In the genomic region with DNA sequence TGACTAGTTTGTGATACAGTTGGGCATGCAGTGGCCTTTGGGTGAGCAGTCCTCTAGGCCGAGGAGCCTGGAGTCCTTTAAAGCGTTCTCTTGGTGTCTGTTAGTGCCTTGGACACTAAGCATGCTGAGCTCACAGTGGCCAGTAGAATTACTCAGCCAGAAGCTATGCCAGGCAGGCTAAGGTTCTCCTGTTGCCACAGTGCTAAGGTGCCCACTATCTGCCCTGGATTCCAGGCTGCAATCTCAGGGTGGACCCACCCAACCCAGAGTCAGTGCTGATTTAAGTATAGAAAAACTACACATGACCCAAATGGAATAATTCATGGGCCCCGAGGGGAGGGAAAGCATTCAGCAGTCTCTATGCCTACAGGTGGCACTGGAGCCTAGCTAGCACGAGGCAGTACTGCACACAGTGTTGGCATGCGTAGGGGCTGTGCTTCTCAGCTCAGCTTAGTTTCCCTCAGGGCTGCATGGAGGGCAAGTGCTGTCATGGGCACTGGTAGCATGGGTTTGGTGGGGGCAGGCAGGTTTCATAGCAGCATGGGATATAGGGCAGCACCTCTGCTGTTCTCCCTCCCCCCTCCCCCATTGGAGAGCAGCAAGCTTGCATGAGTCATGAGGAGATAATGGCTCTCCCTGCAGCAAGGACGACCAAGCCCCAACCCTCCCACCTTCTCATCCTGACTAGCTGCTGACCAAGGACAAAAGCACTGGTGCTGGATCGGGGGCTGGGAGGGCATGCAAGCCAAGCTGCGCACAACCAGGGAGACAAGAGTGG, we compare ENCODE assay signal across 8 mouse cellular contexts. TPM values are rescaled to one million over a fixed set of nuclear protein-coding genes. Genes with fewer than 3 reads are reported as not detected.
DNase-seq lines count a peak whose midpoint lies in the region; ATAC-seq and TF ChIP-seq lines count a peak whose summit lies in the region.

No protein-coding gene starts in this region.

- intact Hi-C loops in left cerebral cortex, postnatal 25 days (cut with DNase I), result no loop called here

- peaks cover 15% of the 10 kb centered on the region for H3K4me1 ChIP-seq in forebrain, embryonic 13.5 days
- no peaks in the 10 kb centered on the region for H3K4me1 ChIP-seq in intestine, embryonic 15.5 days (replicated peaks)
- H3K4me1 ChIP-seq in cerebellum, adult 2 months (ENCODE audit: control insufficient read depth, insufficient read depth, low read length), result no peaks in the 10 kb centered on the region; the same call in 1 of the 2 replicates

- no peak for TF ChIP-seq CTCF in cerebellum, adult 2 months (IDR thresholded peaks at IDR 0.05; ENCODE audit: borderline replicate concordance, insufficient read depth, low read depth, low read length)

- peaks cover 60% of the 10 kb centered on the region for H3K36me3 ChIP-seq in forebrain, embryonic 13.5 days (ENCODE audit: poor library complexity, severe bottlenecking)
- H3K36me3 ChIP-seq in intestine, embryonic 15.5 days, result no peaks in the 10 kb centered on the region

- TF ChIP-seq POLR2A in cerebellum, adult 2 months (IDR thresholded peaks at IDR 0.05; ENCODE audit: borderline replicate concordance, insufficient read depth, low read length), result no peak

- H3K9ac ChIP-seq in forebrain, embryonic 13.5 days, result no peak overlapping the region
- no peak overlapping the region for H3K9ac ChIP-seq in intestine, embryonic 15.5 days

- 65% methylated on average over 8 of the region's 8 CpGs for WGBS in forebrain, embryonic 13.5 days
- 65% methylated on average over 8 of the region's 8 CpGs for WGBS in intestine, embryonic 15.5 days
- WGBS in cerebellum, adult 2 months, result 61% methylated on average over 8 of the region's 8 CpGs

- no peak overlapping the region for H3K27ac ChIP-seq in forebrain, embryonic 13.5 days
- no peak overlapping the region for H3K27ac ChIP-seq in intestine, embryonic 15.5 days
- no peak overlapping the region for H3K27ac ChIP-seq in cerebellum, adult 2 months (ENCODE audit: insufficient read depth, low read length)

- DNase-seq in left cerebral cortex, postnatal 25 days (ENCODE audit: low spot score in 2 of 2), result peak; percentile 40 to 41
- no peak for DNase-seq in left cerebral cortex, adult 9 months (ENCODE audit: low spot score in 2 of 2)
- DNase-seq in MN1 (ENCODE audit: low spot score), result peak; percentile 8
- peak; percentile 30 for DNase-seq in lung, postnatal 36 days
- no peak for DNase-seq in thymus, postnatal 36 days
- DNase-seq in cerebellum, adult 2 months, result no peak

- H3K9me3 ChIP-seq in forebrain, embryonic 13.5 days (replicated peaks), result no peaks in the 10 kb centered on the region
- H3K9me3 ChIP-seq in intestine, embryonic 15.5 days, result no peaks in the 10 kb centered on the region

- no peaks in the 10 kb centered on the region for H3K27me3 ChIP-seq in forebrain, embryonic 13.5 days
- no peaks in the 10 kb centered on the region for H3K27me3 ChIP-seq in intestine, embryonic 15.5 days (replicated peaks)
- no peaks in the 10 kb centered on the region for H3K27me3 ChIP-seq in cerebellum, adult 2 months (ENCODE audit: control insufficient read depth, insufficient read depth, low read length)

- H3K4me3 ChIP-seq in forebrain, embryonic 13.5 days, result no peak overlapping the region
- no peak overlapping the region for H3K4me3 ChIP-seq in intestine, embryonic 15.5 days (replicated peaks)
- no peak overlapping the region for H3K4me3 ChIP-seq in cerebellum, adult 2 months (replicated peaks; ENCODE audit: insufficient read depth, low read depth, low read length)

- peak; percentile 76 for ATAC-seq in forebrain, embryonic 13.5 days
- peak; percentile 71 for ATAC-seq in intestine, embryonic 15.5 days

- H3K4me2 ChIP-seq in forebrain, embryonic 13.5 days, result no peak overlapping the region
- H3K4me2 ChIP-seq in intestine, embryonic 15.5 days (replicated peaks), result no peak overlapping the region

RNA-seq across cellular contexts. Expression of a gene that starts 29.8 kb away (rescaled TPM):
- total RNA-seq in left cerebral cortex, postnatal 25 days (2021), result 10 to 100 TPM; 18.7 to 21.7 TPM
- polyA plus RNA-seq in forebrain, embryonic 13.5 days (2015; fragmentation: Nextera tagmentation; extraction: Ambion mirVana), result 121 and 128 TPM in 2 replicates
- 71.3 and 88.2 TPM in 2 replicates for polyA plus RNA-seq in intestine, embryonic 15.5 days (2015; fragmentation: Nextera tagmentation; extraction: Ambion mirVana)
- 45.3 and 48.3 TPM in 2 replicates for polyA plus RNA-seq in cerebellum, adult 2 months (2012; rRNA removed)

Comparison
In these comparisons a context has a peak if more than half of its experiments do, and no peak if none do; other contexts are left out.
1. DNase-seq: peak in left cerebral cortex, postnatal 25 days (2 of 2), MN1 (single experiment) and lung, postnatal 36 days (single experiment); none in left cerebral cortex, adult 9 months (0 of 2), thymus, postnatal 36 days (0 of 2) and cerebellum, adult 2 months (0 of 2).